Mouse (Mus musculus): Measurements from ENCODE around the gene Olfr1107. TPM values are rescaled to one million over a fixed set of nuclear protein-coding genes. Genes with fewer than 3 reads are reported as not detected.

Gene Olfr1107
- polyA plus RNA-seq (2017; shearing (Covaris generic)): not detected

DNA sequence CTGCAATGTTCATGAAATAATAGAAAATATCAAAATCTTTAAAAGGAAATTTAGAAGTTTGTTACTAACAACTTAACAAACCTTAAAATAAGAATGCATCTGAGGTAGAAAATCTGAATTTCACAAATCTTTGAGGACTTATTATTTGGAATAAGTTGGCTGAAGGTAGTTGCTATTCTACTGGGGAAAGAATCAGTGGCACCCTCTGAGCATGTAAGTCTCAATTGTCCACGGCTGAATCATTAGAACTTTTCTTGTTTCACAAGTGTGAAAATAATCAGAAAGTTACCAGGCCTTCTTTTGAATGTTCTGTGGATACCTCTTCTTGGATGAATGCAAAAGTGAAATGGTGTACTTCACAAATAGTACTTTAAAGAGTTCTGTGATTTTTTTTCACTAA, at the start of gene Olfr1107:
Gene Olfr1107, minus strand, starts transcription at position 101 of the 400 bp plus-strand sequence.

DNA sequence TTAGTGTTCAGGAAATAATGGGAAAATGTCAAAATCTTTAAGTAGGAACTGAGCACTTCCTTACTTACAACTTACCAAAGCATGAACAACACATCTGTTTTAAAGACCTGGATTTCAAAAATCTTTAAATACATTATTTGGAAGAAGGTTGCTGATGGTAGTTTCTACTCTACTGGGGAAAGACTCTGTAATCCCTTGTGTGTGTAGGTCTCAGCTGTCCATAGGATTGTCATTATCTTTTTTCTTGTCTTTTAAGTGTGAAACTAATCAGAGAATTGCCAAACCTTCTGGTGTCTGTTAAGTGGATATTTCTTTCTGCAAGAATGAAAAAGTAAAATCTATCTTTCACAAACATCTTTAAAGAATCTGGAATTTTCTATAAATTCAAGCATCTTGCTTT, 38.9 kb upstream of the Olfr1107 start, which contains the start of gene Olfr259:
Gene Olfr259, minus strand, starts transcription at position 101 of the 400 bp plus-strand sequence.

DNA sequence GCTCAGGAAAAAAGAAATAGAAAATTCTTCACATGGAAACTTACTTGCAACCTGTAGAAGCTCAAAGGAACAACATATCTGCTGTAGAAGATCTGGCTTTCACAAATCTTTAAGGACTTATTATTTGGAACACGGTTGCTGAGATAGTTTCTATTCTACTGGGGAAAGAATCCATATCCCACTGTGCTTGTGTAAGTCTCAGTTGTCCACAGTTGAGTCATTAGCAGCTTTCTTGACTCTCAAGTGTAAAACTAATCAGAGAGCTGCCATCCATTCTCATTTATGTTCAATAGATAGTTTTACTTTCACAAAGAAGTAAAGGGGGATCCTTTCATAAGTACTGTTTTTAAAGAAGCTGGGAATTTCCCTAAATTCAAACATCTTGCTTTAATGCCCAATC, 20.3 kb upstream of the Olfr1107 start, which contains the start of gene Olfr1109:
Gene Olfr1109, minus strand, starts transcription at position 101 of the 400 bp plus-strand sequence.

DNA sequence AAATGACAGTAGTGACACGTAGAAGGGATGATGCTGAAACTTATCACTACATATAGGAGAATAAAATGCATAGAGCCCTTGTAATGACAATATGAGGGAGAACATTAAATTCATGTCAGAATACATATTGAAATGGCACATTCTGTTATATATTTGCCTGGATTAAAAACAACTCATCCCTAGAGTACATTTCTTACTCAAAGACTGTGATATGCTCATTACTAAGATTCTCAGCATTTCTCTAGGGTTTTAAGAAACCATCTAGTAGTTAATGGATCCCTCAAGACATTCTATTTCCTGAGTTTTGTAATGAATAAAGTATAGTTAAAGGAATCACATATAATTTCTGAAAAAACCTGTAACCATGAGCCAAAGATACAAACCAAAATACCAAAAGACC, 23.4 kb downstream of the Olfr1107 start, which contains the start of gene Olfr1106:
Gene Olfr1106, minus strand, starts transcription at position 101 of the 400 bp plus-strand sequence.

DNA sequence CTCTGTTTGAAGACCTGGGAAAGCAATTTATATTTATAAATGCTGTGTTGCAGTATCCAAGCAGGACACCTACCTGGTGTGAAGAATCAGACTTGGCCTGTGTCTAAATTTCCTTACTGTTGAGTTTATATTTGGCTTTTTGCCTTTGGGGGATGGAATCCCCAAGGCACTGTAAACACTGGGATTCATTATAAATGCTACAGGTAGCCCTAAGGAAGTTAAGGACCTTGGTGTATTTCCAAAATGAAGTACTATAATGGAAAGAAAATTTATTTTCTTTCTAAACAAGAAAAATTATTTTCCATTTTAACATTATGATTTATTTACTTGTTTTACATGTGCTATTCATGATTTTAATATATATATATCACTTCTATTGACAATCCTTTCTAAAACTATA, 39.2 kb downstream of the Olfr1107 start, which contains the start of gene Olfr1105:
Gene Olfr1105, minus strand, starts transcription at position 101 of the 400 bp plus-strand sequence.

DNA sequence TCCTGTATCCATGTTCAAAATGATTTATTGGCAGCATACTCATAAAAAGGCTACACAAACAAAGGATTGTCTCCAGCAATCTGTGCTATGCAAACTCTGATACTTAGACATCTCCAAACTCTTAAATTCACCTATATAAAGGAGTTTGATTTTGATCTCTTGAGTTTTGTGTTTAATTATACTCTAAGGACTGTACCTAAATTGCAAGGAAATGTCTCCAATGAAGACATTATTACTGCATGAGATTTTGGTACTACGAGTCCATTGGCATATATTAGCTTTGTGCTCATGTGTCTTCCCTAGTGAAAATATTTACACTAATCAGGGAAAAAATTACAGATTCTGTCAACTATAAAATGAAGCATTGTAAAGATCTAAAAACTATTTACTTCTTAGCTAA, 48.6 kb downstream of the Olfr1107 start, which contains the start of gene Olfr1104:
Gene Olfr1104, minus strand, starts transcription at position 101 of the 400 bp plus-strand sequence.

Other genes with a start within 250 kb of the Olfr1107 start
- gene Olfr1095, start 224.1 kb downstream of the Olfr1107 start, polyA plus RNA-seq (2017; shearing (Covaris generic)): not detected
- not detected for gene Gm13723, start 201.0 kb downstream of the Olfr1107 start, polyA plus RNA-seq (2017; shearing (Covaris generic))
- not detected for gene Olfr1097, start 183.6 kb downstream of the Olfr1107 start, polyA plus RNA-seq (2017; shearing (Covaris generic))
- not detected for gene Olfr1098, start 151.3 kb downstream of the Olfr1107 start, polyA plus RNA-seq (2017; shearing (Covaris generic))
- not detected for gene Olfr1099, start 115.1 kb downstream of the Olfr1107 start, polyA plus RNA-seq (2017; shearing (Covaris generic))
- gene Olfr1100, start 95.9 kb downstream of the Olfr1107 start, polyA plus RNA-seq (2017; shearing (Covaris generic)): not detected
- not detected for gene Olfr1101, start 84.6 kb downstream of the Olfr1107 start, polyA plus RNA-seq (2017; shearing (Covaris generic))
- not detected for gene Olfr1102, start 77.4 kb downstream of the Olfr1107 start, polyA plus RNA-seq (2017; shearing (Covaris generic))
- not detected for gene Olfr1104, start 48.7 kb downstream of the Olfr1107 start, polyA plus RNA-seq (2017; shearing (Covaris generic))
- not detected for gene Olfr1105, start 39.3 kb downstream of the Olfr1107 start, polyA plus RNA-seq (2017; shearing (Covaris generic))
- gene Olfr1106, start 23.5 kb downstream of the Olfr1107 start, polyA plus RNA-seq (2017; shearing (Covaris generic)): not detected
- not detected for gene Olfr1109, start 20.2 kb upstream of the Olfr1107 start, polyA plus RNA-seq (2017; shearing (Covaris generic))
- not detected for gene Olfr259, start 38.8 kb upstream of the Olfr1107 start, polyA plus RNA-seq (2017; shearing (Covaris generic))
- not detected for gene Olfr1110, start 64.5 kb upstream of the Olfr1107 start, polyA plus RNA-seq (2017; shearing (Covaris generic))
- gene Olfr1111, start 76.8 kb upstream of the Olfr1107 start, polyA plus RNA-seq (2017; shearing (Covaris generic)): not detected
- not detected for gene Olfr1112, start 112.0 kb upstream of the Olfr1107 start, polyA plus RNA-seq (2017; shearing (Covaris generic))
- not detected for gene Olfr1113, start 133.2 kb upstream of the Olfr1107 start, polyA plus RNA-seq (2017; shearing (Covaris generic))
- gene Olfr1115, start 172.2 kb upstream of the Olfr1107 start, polyA plus RNA-seq (2017; shearing (Covaris generic)): not detected
- not detected for gene Olfr1116, start 191.7 kb upstream of the Olfr1107 start, polyA plus RNA-seq (2017; shearing (Covaris generic))
- gene Olfr1118, start 231.8 kb upstream of the Olfr1107 start, polyA plus RNA-seq (2017; shearing (Covaris generic)): not detected